Mouse (Mus musculus): Measurements from ENCODE around the gene Acoxl.

The Acoxl gene

GRCm38 (mm10) chr2:127838576-127838975 is at the start of gene Acoxl:
Gene Acoxl, plus strand, starts transcription at chr2:127838876.
- no peak for DNase-seq (ENCODE audit: low read depth in 1 of 2, low spot score in 2 of 2)

- no peak for DNase-seq (ENCODE audit: low read depth in 1 of 2, low spot score in 2 of 2)
Measured at GRCm38 (mm10) chr2:127789138-127789537, 49.5 kb upstream of the Acoxl start.

- DNase-seq (ENCODE audit: low read depth in 1 of 2, low spot score in 2 of 2): no peak
Measured at GRCm38 (mm10) chr2:127789651-127790270, 48.9 kb upstream of the Acoxl start.

GRCm38 (mm10) chr2:127791919-127792603 is 46.6 kb upstream of the Acoxl start, which contains the start of gene Mtln:
Gene Mtln, minus strand, starts transcription at chr2:127792488.
- peak; percentile 45 to 62 for DNase-seq (ENCODE audit: low read depth in 1 of 2, low spot score in 2 of 2)

- peak; percentile 64 to 79 for DNase-seq (ENCODE audit: low read depth in 1 of 2, low spot score in 2 of 2)
Measured at GRCm38 (mm10) chr2:127831401-127832102, 7.1 kb upstream of the Acoxl start, which contains the start of gene Bub1. Gene Bub1, minus strand, starts transcription at chr2:127831865.

- DNase-seq (ENCODE audit: low read depth in 1 of 2, low spot score in 2 of 2): no peak
Measured at GRCm38 (mm10) chr2:127832103-127832832, 6.4 kb upstream of the Acoxl start.

- no peak for DNase-seq (ENCODE audit: low read depth in 1 of 2, low spot score in 2 of 2)
Measured at GRCm38 (mm10) chr2:127832833-127833190, 5.9 kb upstream of the Acoxl start.

- DNase-seq (ENCODE audit: low read depth in 1 of 2, low spot score in 2 of 2): no peak
Measured at GRCm38 (mm10) chr2:127839425-127839824, 749 bp downstream of the Acoxl start.

- no peak for DNase-seq (ENCODE audit: low read depth in 1 of 2, low spot score in 2 of 2)
Measured at GRCm38 (mm10) chr2:127841402-127841801, 2.7 kb downstream of the Acoxl start.

- DNase-seq (ENCODE audit: low read depth in 1 of 2, low spot score in 2 of 2): no peak
Measured at GRCm38 (mm10) chr2:127842421-127842820, 3.7 kb downstream of the Acoxl start.

GRCm38 (mm10) chr2:127845346-127845982 is 6.8 kb downstream of the Acoxl start:
- DNase-seq (ENCODE audit: low read depth in 1 of 2, low spot score in 2 of 2): no peak

GRCm38 (mm10) chr2:127846008-127846407 is 7.3 kb downstream of the Acoxl start:
- no peak for DNase-seq (ENCODE audit: low read depth in 1 of 2, low spot score in 2 of 2)

GRCm38 (mm10) chr2:127846571-127846970 is 7.9 kb downstream of the Acoxl start:
- no peak for DNase-seq (ENCODE audit: low read depth in 1 of 2, low spot score in 2 of 2)

GRCm38 (mm10) chr2:127850371-127850770 is 11.7 kb downstream of the Acoxl start:
- DNase-seq (ENCODE audit: low read depth in 1 of 2, low spot score in 2 of 2): no peak

- no peak for DNase-seq (ENCODE audit: low read depth in 1 of 2, low spot score in 2 of 2)
Measured at GRCm38 (mm10) chr2:127854332-127854991, 15.8 kb downstream of the Acoxl start.

GRCm38 (mm10) chr2:127864381-127864780 is 25.7 kb downstream of the Acoxl start:
- no peak for DNase-seq (ENCODE audit: low read depth in 1 of 2, low spot score in 2 of 2)

- DNase-seq (ENCODE audit: low read depth in 1 of 2, low spot score in 2 of 2): no peak
Measured at GRCm38 (mm10) chr2:127881063-127881462, 42.4 kb downstream of the Acoxl start.

- peak; percentile 41 to 73 for DNase-seq (ENCODE audit: low read depth in 1 of 2, low spot score in 2 of 2)
Measured at GRCm38 (mm10) chr2:127889432-127889831, 50.8 kb downstream of the Acoxl start.

- DNase-seq (ENCODE audit: low read depth in 1 of 2, low spot score in 2 of 2): no peak
Measured at GRCm38 (mm10) chr2:127889979-127890378, 51.3 kb downstream of the Acoxl start.

GRCm38 (mm10) chr2:127890526-127890925 is 51.9 kb downstream of the Acoxl start:
- DNase-seq (ENCODE audit: low read depth in 1 of 2, low spot score in 2 of 2): no peak
